Mouse (Mus musculus) lung, embryonic 16.5 days (tissue): ENCODE results near the gene Xlr4a. TPM values are rescaled to one million over a fixed set of nuclear protein-coding genes. Genes with fewer than 3 reads are reported as not detected.

Source experiments
- ATAC-seq: fragments of 200-750 bp; cut with Nextera tagmentation; 2 replicates; pipeline ENCODE4 v1.8.0; 2017; ENCODE audit warnings: low read depth, mild to moderate bottlenecking, moderate library complexity
- H3K27ac ChIP-seq: fragments of 300-500 bp; sonication (generic); 2 replicates; pipeline ENCODE4 v1.5.1; 2014; ENCODE audit warnings: mild to moderate bottlenecking, control low read depth, low read length
- H3K27me3 ChIP-seq: fragments of 300-500 bp; sonication (generic); 2 replicates; pipeline ENCODE4 v1.6.1; 2014; ENCODE audit warnings: low read depth, low read length, mixed read lengths; ENCODE audit not compliant: control insufficient read depth, insufficient read depth
- H3K36me3 ChIP-seq: fragments of 300-500 bp; sonication (generic); 2 replicates; pipeline ENCODE4 v1.6.1; 2014; ENCODE audit warnings: low read length; ENCODE audit not compliant: control insufficient read depth, insufficient read depth
- H3K4me1 ChIP-seq: fragments of 300-500 bp; sonication (generic); replicated peaks from 2 replicates; pipeline ENCODE4 v1.6.1; 2014; ENCODE audit warnings: low read length, mixed read lengths; ENCODE audit not compliant: control insufficient read depth, insufficient read depth
- H3K4me2 ChIP-seq: fragments of 300-500 bp; sonication (generic); 2 replicates; pipeline ENCODE4 v1.6.1; 2014; ENCODE audit warnings: low read depth, low read length, control low read depth
- H3K4me3 ChIP-seq: fragments of 300-500 bp; sonication (generic); 2 replicates; pipeline ENCODE4 v1.5.1; 2014; ENCODE audit warnings: mild to moderate bottlenecking, low read length, control low read depth
- H3K9ac ChIP-seq: fragments of 300-500 bp; sonication (generic); 2 replicates; pipeline ENCODE4 v1.6.1; 2014; ENCODE audit warnings: low read length, control low read depth
- H3K9me3 ChIP-seq: fragments of 300-500 bp; sonication (generic); 2 replicates; pipeline ENCODE4 v1.6.1; 2016; ENCODE audit warnings: low read length; ENCODE audit not compliant: control insufficient read depth
- WGBS: fragments of 180-500 bp; shearing (Covaris S2); extraction: QIAGEN DNeasy Blood & Tissue Kit; methylation state at CpG from one replicate; pipeline ENCODE4 v1.1.7; 2014; 5-methylcytosine and 5-hydroxymethylcytosine counted together
- polyA plus RNA-seq: library from polyadenylated mRNA; unstranded; fragments of >200 nt; fragmentation: Nextera tagmentation; extraction: Ambion mirVana; gene quantifications from 2 replicates; pipeline ENCODE4 v1.2.1, GENCODE M21; 2015

The Xlr4a gene
- polyA plus RNA-seq, 1 experiment from 2014 or later = 2.7 TPM

DNA sequence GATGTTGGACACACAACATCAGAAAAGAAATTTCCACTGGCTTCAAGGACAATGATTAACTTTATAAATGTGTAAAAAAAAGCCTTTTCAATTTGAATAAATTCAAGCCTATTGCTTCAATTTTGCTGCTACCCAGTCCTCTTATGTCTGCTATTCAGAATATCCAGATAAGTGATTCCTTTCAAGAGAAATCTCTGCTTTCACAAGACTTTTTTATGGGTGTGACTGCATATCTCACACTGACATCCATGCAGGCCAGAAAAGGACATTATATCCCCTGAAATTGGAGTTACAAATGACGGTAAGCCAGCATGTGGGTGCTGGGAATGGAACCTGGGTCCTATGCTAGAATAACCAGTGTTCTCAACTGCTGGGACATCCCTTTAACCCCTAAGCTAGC is 20.8 kb downstream of the Xlr4a start:
- H3K9ac ChIP-seq = no peak overlapping the region
- no peaks in the 10 kb centered on the region for H3K27me3 ChIP-seq
- ATAC-seq = no peak
- no peak overlapping the region for H3K4me2 ChIP-seq
- H3K36me3 ChIP-seq = no peaks in the 10 kb centered on the region
- H3K4me1 ChIP-seq = no peaks in the 10 kb centered on the region; the same call in 1 of the 2 replicates
- no peaks in the 10 kb centered on the region for H3K9me3 ChIP-seq
- 73% methylated on average over 1 of the region's 1 CpGs for WGBS
- no peak overlapping the region for H3K4me3 ChIP-seq
- H3K27ac ChIP-seq = 0 out of 2 replicates have a peak overlapping the region, but pooled peaks have one; percentile 10

- no peaks in the 10 kb centered on the region for H3K9me3 ChIP-seq
- H3K4me1 ChIP-seq = no peaks in the 10 kb centered on the region
- no peaks in the 10 kb centered on the region for H3K36me3 ChIP-seq
- peak; percentile 96 for ATAC-seq
- no peak overlapping the region for H3K27ac ChIP-seq
- H3K27me3 ChIP-seq = no peaks in the 10 kb centered on the region
- WGBS = 13% methylated on average over 14 of the region's 14 CpGs
- no peak overlapping the region for H3K4me3 ChIP-seq
- peak overlapping the region; percentile 37; the same call in 1 of the 2 replicates for H3K4me2 ChIP-seq
- H3K9ac ChIP-seq = 0 out of 2 replicates have a peak overlapping the region, but pooled peaks have one; percentile 32
Measured at GRCm38 (mm10) chrX:73053860-73054563, 28.3 kb downstream of the Xlr4a start.

- Histone ChIP-seq H3K36me3 (no peaks in the 10 kb centered on the region), H3K4me2 (no peak overlapping the region), H3K4me1 (no peaks in the 10 kb centered on the region), H3K9me3 (no peaks in the 10 kb centered on the region), H3K27me3 (no peaks in the 10 kb centered on the region; the same call in 1 of the 2 replicates), H3K27ac (no peak overlapping the region), H3K9ac (no peak overlapping the region), H3K4me3 (no peak overlapping the region)
- 83% methylated on average over 12 of the region's 12 CpGs for WGBS
- no peak for ATAC-seq
Measured at GRCm38 (mm10) chrX:73039666-73040065, 42.6 kb downstream of the Xlr4a start.

- H3K4me3 ChIP-seq = no peak overlapping the region
- H3K27ac ChIP-seq = no peak overlapping the region
- WGBS = 79% methylated on average over 8 of the region's 8 CpGs
- no peak overlapping the region for H3K9ac ChIP-seq
- no peaks in the 10 kb centered on the region for H3K9me3 ChIP-seq
- H3K4me2 ChIP-seq = no peak overlapping the region
- no peaks in the 10 kb centered on the region for H3K36me3 ChIP-seq
- H3K27me3 ChIP-seq = no peaks in the 10 kb centered on the region; the same call in 1 of the 2 replicates
- ATAC-seq = no peak
- no peaks in the 10 kb centered on the region for H3K4me1 ChIP-seq
Measured at GRCm38 (mm10) chrX:73038831-73039230, 43.4 kb downstream of the Xlr4a start.

- ATAC-seq = no peak
- no peak within 1 kb of the TSS for H3K27ac ChIP-seq
- no peaks in the 10 kb centered on the region for H3K9me3 ChIP-seq
- no peaks in the 10 kb centered on the region for H3K36me3 ChIP-seq
- H3K9ac ChIP-seq = no peak within 1 kb of the TSS
- no peak within 1 kb of the TSS for H3K4me3 ChIP-seq
- WGBS = 64% methylated on average over 1 of the region's 1 CpGs
- H3K4me2 ChIP-seq = no peak within 1 kb of the TSS
- H3K4me1 ChIP-seq = no peaks in the 10 kb centered on the region
- no peaks in the 10 kb centered on the region; the same call in 1 of the 2 replicates for H3K27me3 ChIP-seq
Measured at GRCm38 (mm10) chrX:73037003-73037402, 45.3 kb downstream of the Xlr4a start, which contains the start of gene Pnma5. Gene Pnma5 (minus strand): TSS chrX:73037103.

Other genes starting within 250 kb of the Xlr4a start
- gene Cetn2, start 164.1 kb downstream of the Xlr4a start, polyA plus RNA-seq = 91.4 and 91.5 TPM in 2 replicates
- 18.4 and 18.9 TPM in 2 replicates for gene Nsdhl, start 163.9 kb downstream of the Xlr4a start, polyA plus RNA-seq
- gene Zfp185, start 95.1 kb downstream of the Xlr4a start, polyA plus RNA-seq = 8.7 and 10.1 TPM in 2 replicates
- gene Pnma5, start 45.4 kb downstream of the Xlr4a start, polyA plus RNA-seq = not detected in 2 replicates
- 0.10 and 0.15 TPM in 2 replicates for gene Pnma3, start 17.7 kb downstream of the Xlr4a start, polyA plus RNA-seq
- 2.4 and 4.6 TPM in 2 replicates for gene Xlr3a, start 14.6 kb upstream of the Xlr4a start, polyA plus RNA-seq
- not detected in 2 replicates for gene Gm14685, start 34.6 kb upstream of the Xlr4a start, polyA plus RNA-seq
- not detected in 2 replicates for gene Xlr5b, start 66.3 kb upstream of the Xlr4a start, polyA plus RNA-seq
- not detected in 2 replicates for gene DXBay18, start 67.0 kb upstream of the Xlr4a start, polyA plus RNA-seq
- not detected in 2 replicates for gene Spin2d, start 94.5 kb upstream of the Xlr4a start, polyA plus RNA-seq
- gene Xlr3b, start 109.7 kb upstream of the Xlr4a start, polyA plus RNA-seq = 8.4 and 10.6 TPM in 2 replicates
- gene Xlr4b, start 131.9 kb upstream of the Xlr4a start, polyA plus RNA-seq = 0.65 and 1.3 TPM in 2 replicates
- gene F8a, start 145.8 kb upstream of the Xlr4a start, polyA plus RNA-seq = 10.5 TPM in 2 replicates
- 0.24 and 0.83 TPM in 2 replicates for gene Xlr4c, start 160.7 kb upstream of the Xlr4a start, polyA plus RNA-seq
- gene Xlr3c, start 182.9 kb upstream of the Xlr4a start, polyA plus RNA-seq = not detected in 2 replicates
- 0.24 TPM in 1 of 2 replicates, not detected in the other for gene Xlr5a, start 210.5 kb upstream of the Xlr4a start, polyA plus RNA-seq
- gene Xlr5c, start 210.5 kb upstream of the Xlr4a start, polyA plus RNA-seq = not detected in 2 replicates